Mouse (Mus musculus) bone marrow macrophage, adult 2 months (primary cell): ENCODE data around the gene Tor2a.

ENCODE experiments used
- CTCF ChIP-seq: IDR thresholded peaks from 2 replicates; pipeline ENCODE4 v1.5.1; 2012; ENCODE audit warnings: low read depth, mild to moderate bottlenecking, low read length, moderate library complexity
- POLR2A ChIP-seq: IDR thresholded peaks from 2 replicates; pipeline ENCODE4 v1.6.1; 2012; ENCODE audit warnings: mild to moderate bottlenecking, low read depth, low read length, borderline replicate concordance

DNA sequence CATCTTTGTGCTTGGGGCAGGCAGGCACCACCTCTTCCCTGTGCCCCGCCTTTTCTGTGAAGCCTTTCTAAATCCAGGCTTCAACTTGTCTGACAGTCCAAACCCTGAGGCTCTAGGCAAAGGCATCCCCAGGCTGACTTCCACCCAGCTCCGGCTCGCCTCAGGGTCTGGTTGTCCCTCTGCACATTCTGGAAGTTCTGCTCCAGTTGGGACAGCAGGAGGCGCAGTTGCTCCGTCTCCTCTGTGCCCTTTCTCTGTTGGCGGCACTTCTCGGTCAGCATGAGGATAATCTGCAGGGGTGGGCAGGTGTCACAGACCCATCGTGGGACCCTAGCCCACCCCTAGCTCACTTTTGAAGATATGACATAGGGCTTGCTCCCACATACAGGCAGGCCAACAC is 22.1 kb downstream of the Tor2a start:
- TF ChIP-seq CTCF: peak; percentile 47; the same call in 1 of the 2 replicates
- TF ChIP-seq POLR2A: no peak
